Mouse (Mus musculus) lung, embryonic 14.5 days (tissue): ENCODE measurements around the gene Mycn. TPM values are rescaled to one million over a fixed set of nuclear protein-coding genes. Genes with fewer than 3 reads are reported as not detected.
A peak's percentile ranks its signal among the peaks of the same experiment; 100 is the strongest.

Source experiments
- ATAC-seq: fragments of 200-750 bp; cut with Nextera tagmentation; 2 replicates; pipeline ENCODE4 v1.8.0; 2017; ENCODE audit warnings: mild to moderate bottlenecking, moderate TSS enrichment, moderate library complexity; ENCODE audit not compliant: insufficient read depth
- DNase-seq: peaks from one replicate; pipeline ENCODE4 v3.0.0-alpha.2; 2015
- H3K27ac ChIP-seq: fragments of 300-500 bp; sonication (generic); 2 replicates; pipeline ENCODE4 v1.5.1; 2014; ENCODE audit warnings: low read depth, mild to moderate bottlenecking, moderate library complexity
- H3K27me3 ChIP-seq: fragments of 300-500 bp; sonication (generic); 2 replicates; pipeline ENCODE4 v1.6.1; 2014; ENCODE audit warnings: low read length, control low read depth; ENCODE audit not compliant: insufficient read depth
- H3K36me3 ChIP-seq: fragments of 300-500 bp; sonication (generic); 2 replicates; pipeline ENCODE4 v1.6.1; 2014; ENCODE audit warnings: control low read depth; ENCODE audit not compliant: insufficient read depth
- H3K4me1 ChIP-seq: fragments of 300-500 bp; sonication (generic); 2 replicates; pipeline ENCODE4 v1.6.1; 2014; ENCODE audit warnings: antibody characterized with exemption, control low read depth; ENCODE audit not compliant: insufficient read depth
- H3K4me2 ChIP-seq: fragments of 300-500 bp; sonication (generic); 2 replicates; pipeline ENCODE4 v1.6.1; 2014; ENCODE audit warnings: mild to moderate bottlenecking
- H3K4me3 ChIP-seq: fragments of 300-500 bp; sonication (generic); 2 replicates; pipeline ENCODE4 v1.5.1; 2014; ENCODE audit warnings: low read depth, low read length
- H3K9ac ChIP-seq: fragments of 300-500 bp; sonication (generic); 2 replicates; pipeline ENCODE4 v1.6.1; 2014
- H3K9me3 ChIP-seq: fragments of 300-500 bp; sonication (generic); 2 replicates; pipeline ENCODE4 v1.6.1; 2016; ENCODE audit warnings: low read depth, low read length, control low read depth
- CTCF ChIP-seq: IDR thresholded peaks from 2 replicates; pipeline ENCODE4 v1.5.1; 2016; ENCODE audit warnings: antibody characterized with exemption, low read depth
- WGBS: fragments of 180-500 bp; shearing (Covaris S2); extraction: QIAGEN DNeasy Blood & Tissue Kit; methylation state at CpG from one replicate; pipeline ENCODE4 v1.1.7; 2014; 5-methylcytosine and 5-hydroxymethylcytosine counted together
- polyA plus RNA-seq: library from polyadenylated mRNA; unstranded; fragments of >200 nt; fragmentation: Nextera tagmentation; extraction: Ambion mirVana; gene quantifications from 2 replicates; pipeline ENCODE4 v1.2.1, GENCODE M21; 2014

Gene Mycn
- 64.2 and 70.7 TPM in 2 replicates for polyA plus RNA-seq

- peak within 1 kb of the TSS; percentile 77 for H3K4me3 ChIP-seq
- no peaks in the 10 kb centered on the region; the same call in 1 of the 2 replicates for H3K4me1 ChIP-seq
- peak within 1 kb of the TSS; percentile 88 for H3K9ac ChIP-seq
- peak within 1 kb of the TSS; percentile 95 for H3K27ac ChIP-seq
- no peak for TF ChIP-seq CTCF
- ATAC-seq (peak; percentile 71), DNase-seq (peak; percentile 96)
- H3K36me3 ChIP-seq, result peaks cover 20% of the 10 kb centered on the region
- WGBS, result under 1% methylated on average over 36 of the region's 38 CpGs
- peak within 1 kb of the TSS; percentile 91 for H3K4me2 ChIP-seq
- H3K27me3 ChIP-seq, result no peaks in the 10 kb centered on the region
- H3K9me3 ChIP-seq, result no peaks in the 10 kb centered on the region
Observed at GRCm38 (mm10) chr12:12941661-12942363, at the start of gene Mycn. TSS of gene Mycn (minus strand) at chr12:12941914.

GRCm38 (mm10) chr12:12987376-12987775, 45.7 kb upstream of the Mycn start:
- no peak for DNase-seq
- H3K9ac ChIP-seq, result no peak overlapping the region
- H3K4me1 ChIP-seq, result no peaks in the 10 kb centered on the region
- TF ChIP-seq CTCF, result no peak
- H3K27me3 ChIP-seq, result no peaks in the 10 kb centered on the region
- H3K4me3 ChIP-seq, result no peak overlapping the region
- no peaks in the 10 kb centered on the region for H3K9me3 ChIP-seq
- 86% methylated on average over 8 of the region's 8 CpGs for WGBS
- ATAC-seq, result no peak
- H3K27ac ChIP-seq, result no peak overlapping the region
- H3K4me2 ChIP-seq, result no peak overlapping the region
- no peaks in the 10 kb centered on the region for H3K36me3 ChIP-seq

GRCm38 (mm10) chr12:12986612-12987206, 45.0 kb upstream of the Mycn start:
- H3K27ac ChIP-seq, result no peak overlapping the region
- H3K27me3 ChIP-seq, result no peaks in the 10 kb centered on the region
- TF ChIP-seq CTCF, result no peak
- ATAC-seq, result no peak
- H3K9me3 ChIP-seq, result no peaks in the 10 kb centered on the region
- no peaks in the 10 kb centered on the region for H3K4me1 ChIP-seq
- H3K4me3 ChIP-seq, result no peak overlapping the region
- DNase-seq, result no peak
- H3K4me2 ChIP-seq, result no peak overlapping the region
- no peaks in the 10 kb centered on the region for H3K36me3 ChIP-seq
- WGBS, result 66% methylated on average over 20 of the region's 20 CpGs
- H3K9ac ChIP-seq, result no peak overlapping the region

- WGBS, result 86% methylated on average over 1 of the region's 1 CpGs
- H3K4me3 ChIP-seq, result no peak overlapping the region
- ATAC-seq (no peak), DNase-seq (no peak)
- TF ChIP-seq CTCF, result no peak
- no peaks in the 10 kb centered on the region for H3K36me3 ChIP-seq
- no peak overlapping the region for H3K9ac ChIP-seq
- H3K4me2 ChIP-seq, result no peak overlapping the region
- H3K9me3 ChIP-seq, result no peaks in the 10 kb centered on the region
- no peaks in the 10 kb centered on the region for H3K27me3 ChIP-seq
- no peaks in the 10 kb centered on the region for H3K4me1 ChIP-seq
- no peak overlapping the region for H3K27ac ChIP-seq
Observed at GRCm38 (mm10) chr12:12983032-12983431, 41.3 kb upstream of the Mycn start.

DNA sequence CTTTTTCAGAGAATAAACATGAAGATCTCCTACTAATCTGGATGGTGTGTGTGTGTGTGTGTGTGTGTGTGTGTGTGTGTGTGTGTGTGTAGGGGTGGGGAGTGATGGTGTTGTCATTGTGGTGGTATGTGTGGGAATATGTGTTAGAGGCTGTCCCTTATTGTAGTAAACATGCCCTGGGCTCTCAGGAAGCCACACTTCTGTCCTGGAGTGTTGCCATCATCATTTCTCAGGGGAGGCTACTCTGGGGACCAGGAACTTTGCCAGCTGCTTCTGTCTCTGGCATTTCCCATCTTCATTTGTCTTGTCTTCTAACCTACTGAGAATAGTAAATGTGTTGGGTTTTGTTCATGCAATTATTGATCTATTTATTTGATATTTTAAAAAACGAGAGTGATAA, 33.7 kb upstream of the Mycn start:
- Histone ChIP-seq H3K36me3 (no peaks in the 10 kb centered on the region), H3K4me3 (no peak overlapping the region), H3K9me3 (no peaks in the 10 kb centered on the region), H3K27ac (no peak overlapping the region), H3K4me1 (no peaks in the 10 kb centered on the region), H3K27me3 (no peaks in the 10 kb centered on the region), H3K9ac (no peak overlapping the region), H3K4me2 (no peak overlapping the region)
- DNase-seq (peak; percentile 86), ATAC-seq (peak; percentile 73; the same call in 1 of the 2 replicates)
- no peak for TF ChIP-seq CTCF
- 47% methylated on average over 1 of the region's 1 CpGs for WGBS

DNA sequence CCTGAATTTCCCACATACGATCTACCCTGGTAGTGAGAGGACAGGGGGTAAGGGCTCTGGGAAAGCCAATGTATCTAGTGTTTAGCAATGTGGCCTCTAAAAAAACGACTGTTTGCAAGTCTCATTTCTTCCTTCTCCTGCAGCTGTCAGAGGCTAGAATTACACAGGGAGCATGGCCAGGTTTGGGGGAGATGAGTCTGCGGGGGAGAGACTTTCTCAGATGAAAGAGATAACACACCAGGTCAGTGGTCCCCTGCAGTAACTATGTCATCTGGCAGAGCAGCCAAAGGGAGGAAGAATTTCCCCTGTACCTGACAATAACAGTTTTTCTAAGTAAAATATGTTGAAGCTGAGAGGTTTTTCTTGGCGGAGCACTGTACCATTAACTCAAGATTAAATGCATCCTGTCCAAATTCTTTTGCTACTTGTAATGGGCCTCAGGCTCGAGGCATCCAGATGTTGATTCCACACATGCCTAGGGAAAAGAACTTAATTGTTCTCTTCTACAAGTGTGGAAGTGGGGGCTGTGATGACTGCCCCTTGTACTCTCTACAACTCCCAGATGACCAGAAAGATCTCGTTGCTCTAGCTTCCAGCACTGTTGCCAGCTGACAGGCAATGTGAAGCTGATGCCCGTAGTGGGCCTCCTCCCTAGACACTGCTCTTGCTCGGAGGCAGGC, 31.2 kb upstream of the Mycn start:
- Histone ChIP-seq H3K4me3 (no peak overlapping the region), H3K4me2 (no peak overlapping the region), H3K27me3 (no peaks in the 10 kb centered on the region), H3K4me1 (no peaks in the 10 kb centered on the region), H3K36me3 (no peaks in the 10 kb centered on the region), H3K9ac (no peak overlapping the region; the same call in 1 of the 2 replicates), H3K27ac (no peak overlapping the region; the same call in 1 of the 2 replicates), H3K9me3 (no peaks in the 10 kb centered on the region)
- ATAC-seq (no peak), DNase-seq (peak; percentile 44)
- WGBS, result 28% methylated on average over 8 of the region's 8 CpGs
- no peak for TF ChIP-seq CTCF

- Histone ChIP-seq H3K9ac (no peak overlapping the region), H3K36me3 (no peaks in the 10 kb centered on the region), H3K4me3 (no peak overlapping the region), H3K27ac (no peak overlapping the region), H3K27me3 (no peaks in the 10 kb centered on the region), H3K4me2 (no peak overlapping the region), H3K9me3 (no peaks in the 10 kb centered on the region), H3K4me1 (no peaks in the 10 kb centered on the region)
- TF ChIP-seq CTCF, result no peak
- no peak for DNase-seq
- WGBS, result 71% methylated on average over 2 of the region's 2 CpGs
- ATAC-seq, result no peak
Observed at GRCm38 (mm10) chr12:12967946-12968345, 26.2 kb upstream of the Mycn start.
